Comparison of ENCODE assay signal across 21 mouse cellular contexts in genomic region chr4:96722301-96722700, GRCm38 (mm10). TPM values are rescaled to one million over a fixed set of nuclear protein-coding genes. Genes with fewer than 3 reads are reported as not detected.
DNase-seq lines count a peak whose midpoint lies in the region; ATAC-seq and TF ChIP-seq lines count a peak whose summit lies in the region.
"Had no signal": no experiment of that assay in that cellular context is flagged by ENCODE, and none has a peak within 500 bp of the region (broad histone marks: within the 10 kb centered on the region; RNA-seq: fewer than 3 reads in every experiment).

No protein-coding gene starts in this region.

- peak; percentile 69 for DNase-seq in kidney, adult 2 months
- peak; percentile 67 for DNase-seq in kidney, adult 9 months
- DNase-seq in kidney, postnatal 10 days, result no peak
- DNase-seq: adrenal gland, adult 2 months; adrenal gland, adult 8-10 months; adrenal gland, postnatal 10 days; adrenal gland, postnatal 14 days; adrenal gland, postnatal 25 days; adrenal gland, postnatal 36 days; B cell, adult 2 months; cerebellum, adult 11 months; cerebellum, adult 11-12 months; cerebellum, adult 18-20 months had no signal

- no peak overlapping the region for H3K9ac ChIP-seq in kidney, embryonic 15.5 days

- no peaks in the 10 kb centered on the region for H3K27me3 ChIP-seq in kidney, adult 2 months (replicated peaks; ENCODE audit: control insufficient read depth, insufficient read depth, low read length)
- H3K27me3 ChIP-seq in kidney, embryonic 15.5 days, result no peaks in the 10 kb centered on the region
- H3K27me3 ChIP-seq: CH12.LX, Patski had no signal

- H3K4me1 ChIP-seq in kidney, adult 2 months (ENCODE audit: control insufficient read depth, insufficient read depth, low read length), result peaks cover 3% of the 10 kb centered on the region; the same call in 1 of the 2 replicates
- H3K4me1 ChIP-seq in kidney, embryonic 15.5 days, result no peaks in the 10 kb centered on the region

- H3K27ac ChIP-seq in kidney, adult 2 months (ENCODE audit: insufficient read depth, low read depth, low read length), result no peak overlapping the region
- no peak overlapping the region for H3K27ac ChIP-seq in kidney, embryonic 15.5 days

- H3K9me3 ChIP-seq in kidney, embryonic 15.5 days (replicated peaks), result no peaks in the 10 kb centered on the region

- H3K4me3 ChIP-seq in kidney, adult 2 months (ENCODE audit: insufficient read depth, low read depth, low read length), result no peak overlapping the region
- H3K4me3 ChIP-seq in kidney, embryonic 15.5 days (replicated peaks), result no peak overlapping the region

- no peaks in the 10 kb centered on the region for H3K36me3 ChIP-seq in kidney, adult 2 months (ENCODE audit: control insufficient read depth, insufficient read depth, low read length)
- H3K36me3 ChIP-seq in kidney, embryonic 15.5 days, result no peaks in the 10 kb centered on the region
- H3K36me3 ChIP-seq: G1E had no signal

- TF ChIP-seq POLR2A in kidney, adult 2 months (IDR thresholded peaks at IDR 0.05; ENCODE audit: low read depth, low read length), result no peak

- no peak for TF ChIP-seq CTCF in kidney, adult 2 months (conservative IDR thresholded peaks at IDR 0.05; ENCODE audit: insufficient read depth, insufficient read length, low read depth, low read length)

- no peak overlapping the region for H3K4me2 ChIP-seq in kidney, embryonic 15.5 days

- ATAC-seq in kidney, embryonic 15.5 days (replicated peaks; ENCODE audit: low FRiP score), result no peak
- ATAC-seq: activated CD4-positive, CD25-positive, alpha-beta regulatory T cell, adult 4 months; CD4-positive, CD25-positive, alpha-beta regulatory T cell, adult 4 months; Patski had no signal

- 64% methylated on average over 2 of the region's 2 CpGs for WGBS in kidney, adult 2 months
- WGBS in kidney, embryonic 15.5 days, result 87% methylated on average over 2 of the region's 2 CpGs

RNA-seq across cellular contexts. Expression of gene Cyp2j5, which starts 58.3 kb away (rescaled TPM):
- 315 and 329 TPM in 2 replicates for polyA plus RNA-seq in kidney, adult 2 months (2012; rRNA removed)
- polyA plus RNA-seq in kidney, embryonic 15.5 days (2015; fragmentation: Nextera tagmentation; extraction: Ambion mirVana), result 7.8 and 9.2 TPM in 2 replicates
- polyA plus RNA-seq: activated CD4-positive, CD25-positive, alpha-beta regulatory T cell, adult 4 months; adrenal gland, adult 2 months; brain, embryonic 14.5 days; C2C12; CD4-positive, CD25-positive, alpha-beta regulatory T cell, adult 4 months; G1E had no signal

Comparison
In these comparisons a context has a peak if more than half of its experiments do, and no peak if none do; other contexts are left out.
1. RNA of gene Cyp2j5, which starts 58.3 kb away (polyA plus RNA-seq): 315 to 329 TPM in kidney, adult 2 months; 7.8 to 9.2 TPM in kidney, embryonic 15.5 days; every median in the first group is over 10 times any median in the second.